Mouse (Mus musculus) liver, adult 2 months (tissue): ENCODE measurements at regions not wholly inside any gene's neighbourhood (a gene's known extent, or its start where the extent isn't known, plus 50 kb on each side); places are given as distances from the start of the nearest gene placed in this dataset.

Experiments used
- DNase-seq: peaks from one replicate; pipeline ENCODE4 v3.0.0-alpha.2; 2011; ENCODE audit warnings: low read depth, low spot score; ENCODE audit errors: extremely low read depth
- H3K27ac ChIP-seq: fragments of 200-500 bp; replicated peaks from 2 replicates; pipeline ENCODE4 v1.5.1; 2012; ENCODE audit warnings: low read depth, mild to moderate bottlenecking, control low read depth, inconsistent platforms, low read length; ENCODE audit not compliant: insufficient read depth
- H3K27me3 ChIP-seq: fragments of 200-500 bp; 2 replicates; pipeline ENCODE4 v1.6.1; 2012; ENCODE audit warnings: mild to moderate bottlenecking, moderate library complexity, low read length, inconsistent platforms; ENCODE audit not compliant: control insufficient read depth, insufficient read depth
- H3K36me3 ChIP-seq: fragments of 200-500 bp; 2 replicates; pipeline ENCODE4 v1.6.1; 2012; ENCODE audit warnings: low read length, inconsistent platforms; ENCODE audit not compliant: control insufficient read depth, insufficient read depth
- H3K4me1 ChIP-seq: fragments of 200-500 bp; 2 replicates; pipeline ENCODE4 v1.6.1; 2011; ENCODE audit warnings: low read length; ENCODE audit not compliant: control insufficient read depth, insufficient read depth
- H3K4me3 ChIP-seq: fragments of 200-500 bp; 2 replicates; pipeline ENCODE4 v1.5.1; 2011; ENCODE audit warnings: low read depth, mild to moderate bottlenecking, control low read depth, low read length, moderate library complexity; ENCODE audit not compliant: insufficient read depth
- H3K79me2 ChIP-seq: fragments of 200-500 bp; 2 replicates; pipeline ENCODE4 v1.6.1; 2012; ENCODE audit warnings: inconsistent platforms, mild to moderate bottlenecking, low read length, moderate library complexity; ENCODE audit not compliant: control insufficient read depth, insufficient read depth
- H3K9ac ChIP-seq: fragments of 200-500 bp; 2 replicates; pipeline ENCODE4 v1.6.1; 2012; ENCODE audit warnings: low read depth, mild to moderate bottlenecking, control low read depth, inconsistent platforms, low read length
- CTCF ChIP-seq: fragments of 200-500 bp; IDR thresholded peaks from 2 replicates; pipeline ENCODE4 v1.5.1; 2011; ENCODE audit warnings: low read depth, low read length, control low read depth
- POLR2A ChIP-seq: fragments of 200-500 bp; IDR thresholded peaks from 2 replicates; pipeline ENCODE4 v1.6.1; 2011; ENCODE audit warnings: low read length, control low read depth; ENCODE audit not compliant: insufficient read depth; ENCODE audit errors: extremely low read depth
- WGBS: fragments of 180-500 bp; shearing (Covaris S2); methylation state at CpG from one replicate; pipeline ENCODE4 v1.1.7; 2018; 5-methylcytosine and 5-hydroxymethylcytosine counted together

- Histone ChIP-seq H3K4me1 (no peaks in the 10 kb centered on the region), H3K4me3 (no peak overlapping the region), H3K27me3 (peaks cover 3% of the 10 kb centered on the region; the same call in 1 of the 2 replicates), H3K27ac (no peak overlapping the region), H3K36me3 (no peaks in the 10 kb centered on the region), H3K9ac (no peak overlapping the region), H3K79me2 (no peaks in the 10 kb centered on the region)
- TF ChIP-seq CTCF: no peak
- TF ChIP-seq POLR2A: no peak
- WGBS: 83% methylated on average over 6 of the region's 6 CpGs
- DNase-seq: no peak
Observed at GRCm38 (mm10) chr7:124647131-124647530, 664.5 kb downstream of the Hs3st4 start.

DNA sequence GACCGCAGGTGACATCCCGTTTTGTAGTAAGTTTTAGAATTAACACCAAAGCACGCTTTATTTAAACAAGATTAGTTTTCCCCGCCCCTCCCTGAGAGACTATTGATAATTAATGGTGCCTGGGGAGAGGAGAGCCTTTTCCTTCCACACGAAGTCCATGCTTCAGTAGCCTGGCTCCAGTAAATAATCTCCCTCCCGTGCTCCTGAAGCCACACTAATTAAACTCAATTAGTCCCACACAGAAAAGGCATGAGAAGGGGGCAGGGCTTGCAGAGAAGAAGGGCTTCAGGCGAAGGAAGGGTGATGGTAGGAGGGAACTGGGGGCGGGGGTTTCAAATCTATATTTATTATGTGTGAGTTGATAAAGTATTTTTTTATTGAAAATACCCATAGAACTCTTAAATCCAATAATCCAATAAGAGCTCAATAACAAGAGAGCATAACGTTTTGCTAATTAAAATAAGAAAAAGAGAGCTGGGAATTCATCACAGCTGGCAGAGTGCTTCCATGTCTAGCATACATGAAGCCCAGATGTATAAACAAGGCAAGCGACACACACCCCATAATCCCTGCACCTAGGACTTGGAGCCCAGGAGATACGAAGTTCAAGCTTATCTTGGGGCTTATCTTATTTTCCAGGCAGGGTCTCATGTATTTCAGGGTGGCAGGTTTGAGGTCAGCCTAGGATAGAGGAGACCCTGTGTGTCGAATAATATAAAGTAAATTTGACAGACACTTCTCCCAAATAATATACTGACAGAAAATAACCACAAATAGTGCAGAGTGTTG is 684.7 kb downstream of the Hs3st4 start:
- DNase-seq: no peak
- Histone ChIP-seq H3K27me3 (no peaks in the 10 kb centered on the region), H3K27ac (no peak overlapping the region), H3K79me2 (no peaks in the 10 kb centered on the region), H3K36me3 (no peaks in the 10 kb centered on the region), H3K4me1 (no peaks in the 10 kb centered on the region), H3K4me3 (no peak overlapping the region), H3K9ac (no peak overlapping the region)
- TF ChIP-seq CTCF (no peak), POLR2A (no peak)
- WGBS: 36% methylated on average over 12 of the region's 12 CpGs

DNA sequence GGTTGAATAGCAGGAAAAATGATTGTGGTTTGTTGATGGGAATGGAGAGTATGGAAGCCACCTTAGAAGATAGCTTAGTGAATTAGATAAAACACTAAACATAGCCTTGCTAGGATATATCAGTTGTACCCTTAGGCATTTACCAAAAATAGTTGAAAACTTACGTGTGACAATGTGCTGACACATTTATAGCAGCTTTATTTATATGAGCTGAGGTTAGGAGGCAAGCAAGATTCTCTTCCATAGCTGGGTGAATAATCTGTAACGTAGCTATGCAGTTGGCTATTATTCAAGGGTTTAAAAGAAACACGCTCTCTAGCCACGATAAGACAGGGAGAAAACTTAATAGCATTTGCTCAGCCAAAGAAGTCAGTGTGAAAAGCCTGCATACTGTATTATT is 685.4 kb downstream of the Hs3st4 start:
- Histone ChIP-seq H3K9ac (no peak overlapping the region), H3K4me1 (no peaks in the 10 kb centered on the region), H3K27ac (no peak overlapping the region), H3K4me3 (no peak overlapping the region), H3K79me2 (no peaks in the 10 kb centered on the region), H3K27me3 (no peaks in the 10 kb centered on the region), H3K36me3 (no peaks in the 10 kb centered on the region)
- WGBS: 75% methylated on average over 4 of the region's 4 CpGs
- DNase-seq: no peak
- no peak for TF ChIP-seq CTCF
- TF ChIP-seq POLR2A: no peak

DNA sequence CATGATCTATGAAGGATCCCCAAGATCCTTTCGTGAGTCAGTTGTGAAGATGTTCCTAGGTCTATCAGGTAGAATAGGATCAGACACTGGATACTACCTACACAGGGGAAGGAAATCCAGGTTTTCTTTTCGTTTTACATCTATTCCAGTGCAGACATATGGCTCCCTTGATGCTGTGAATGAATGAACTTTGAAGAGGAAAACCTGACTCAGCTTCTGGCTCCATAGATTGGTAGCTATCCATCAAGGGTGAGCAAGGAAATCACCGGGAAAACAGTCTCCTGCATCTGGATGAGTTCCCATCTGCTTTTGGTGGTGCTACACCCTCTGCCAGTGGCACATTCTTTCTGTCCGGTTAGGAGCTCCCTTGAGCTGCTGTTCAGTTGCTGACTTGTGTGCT is 687.8 kb downstream of the Hs3st4 start:
- TF ChIP-seq CTCF (no peak), POLR2A (no peak)

GRCm38 (mm10) chr7:124671117-124671516 is 688.4 kb downstream of the Hs3st4 start:
- TF ChIP-seq CTCF (no peak), POLR2A (no peak)
- DNase-seq: no peak
- no peaks in the 10 kb centered on the region for H3K36me3 ChIP-seq
- no peaks in the 10 kb centered on the region for H3K27me3 ChIP-seq
- H3K27ac ChIP-seq: no peak overlapping the region
- no peaks in the 10 kb centered on the region for H3K4me1 ChIP-seq
- H3K79me2 ChIP-seq: no peaks in the 10 kb centered on the region
- H3K4me3 ChIP-seq: no peak overlapping the region
- no peak overlapping the region for H3K9ac ChIP-seq

More for the DNA sequence above, 687.8 kb downstream of the Hs3st4 start:
- Histone ChIP-seq H3K4me1 (no peaks in the 10 kb centered on the region), H3K27ac (no peak overlapping the region), H3K36me3 (no peaks in the 10 kb centered on the region), H3K79me2 (no peaks in the 10 kb centered on the region), H3K9ac (no peak overlapping the region), H3K27me3 (no peaks in the 10 kb centered on the region), H3K4me3 (no peak overlapping the region)
- WGBS: 65% methylated on average over 4 of the region's 4 CpGs
- DNase-seq: no peak

DNA sequence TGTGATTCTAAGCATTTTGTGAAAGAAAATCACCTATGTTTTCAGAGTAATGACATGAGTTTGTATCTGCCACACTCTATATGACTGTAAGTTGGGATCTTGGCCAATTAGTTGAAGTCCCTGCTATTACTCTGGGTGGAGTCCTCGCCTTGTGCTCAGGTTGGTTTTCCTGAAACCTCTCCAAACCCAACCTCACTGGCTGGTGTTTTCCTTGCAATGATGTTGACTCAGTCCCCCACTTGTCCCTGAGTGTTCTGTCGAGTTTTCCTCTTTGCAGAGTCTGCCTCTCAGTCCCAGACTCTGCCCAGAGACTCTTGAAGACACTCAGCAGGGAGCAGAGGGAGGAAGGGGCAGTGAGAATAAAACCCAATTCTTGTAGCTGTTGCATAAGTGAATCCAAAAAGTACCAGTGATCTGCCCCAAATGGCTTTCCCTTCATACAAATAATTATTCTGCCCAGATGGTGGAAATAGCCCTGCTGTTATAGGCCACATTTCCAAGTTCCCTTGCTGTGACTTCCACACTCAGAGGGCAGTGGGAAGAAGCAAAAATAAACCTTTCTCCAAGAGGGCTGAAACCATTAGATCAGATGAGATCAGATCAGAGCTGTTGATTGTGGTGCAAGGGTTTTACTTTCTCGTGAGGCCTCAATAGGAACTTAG is 694.3 kb downstream of the Hs3st4 start:
- TF ChIP-seq POLR2A: no peak
- no peak for DNase-seq
- Histone ChIP-seq H3K79me2 (no peaks in the 10 kb centered on the region), H3K27me3 (no peaks in the 10 kb centered on the region), H3K9ac (no peak overlapping the region), H3K27ac (no peak overlapping the region), H3K36me3 (no peaks in the 10 kb centered on the region), H3K4me1 (no peaks in the 10 kb centered on the region), H3K4me3 (no peak overlapping the region)
- WGBS: 49% methylated on average over 3 of the region's 3 CpGs
